Mouse (Mus musculus) embryonic facial prominence, embryonic 14.5 days (tissue): Measurements from ENCODE around the gene Psme2b. TPM values are rescaled to one million over a fixed set of nuclear protein-coding genes. Genes with fewer than 3 reads are reported as not detected.

ENCODE experiments used
- polyA plus RNA-seq: library from polyadenylated mRNA; unstranded; fragments of >200 nt; fragmentation: Nextera tagmentation; extraction: Ambion mirVana; gene quantifications from 2 replicates; pipeline ENCODE4 v1.2.1, GENCODE M21; 2014

Gene Psme2b
- polyA plus RNA-seq, 1 experiment from 2014 or later: 3.4 TPM

Other genes with a start within 250 kb of the Psme2b start
- gene Rack1, start 145.9 kb downstream of the Psme2b start, polyA plus RNA-seq: 912 and 926 TPM in 2 replicates
- gene Trim41, start 128.8 kb downstream of the Psme2b start, polyA plus RNA-seq: 5.2 and 5.3 TPM in 2 replicates
- 1.3 TPM in 2 replicates for gene Trim7, start 120.0 kb downstream of the Psme2b start, polyA plus RNA-seq
- gene Gm12184, start 119.5 kb downstream of the Psme2b start, polyA plus RNA-seq: 3.4 and 4.6 TPM in 2 replicates
- 6.9 and 7.6 TPM in 2 replicates for gene Irgm1, start 74.5 kb downstream of the Psme2b start, polyA plus RNA-seq
- 0.36 and 0.56 TPM in 2 replicates for gene Gm5431, start 44.0 kb downstream of the Psme2b start, polyA plus RNA-seq
- 0.08 TPM in 1 of 2 replicates, not detected in the other for gene Olfr56, start 32.7 kb upstream of the Psme2b start, polyA plus RNA-seq
- gene 9930111J21Rik1, start 33.2 kb upstream of the Psme2b start, polyA plus RNA-seq: 0.39 and 0.51 TPM in 2 replicates
- not detected in 2 replicates for gene Gm12185, start 46.0 kb upstream of the Psme2b start, polyA plus RNA-seq
- gene Tgtp1, start 48.0 kb upstream of the Psme2b start, polyA plus RNA-seq: 0.81 TPM in 1 of 2 replicates, not detected in the other
- 0.59 and 0.81 TPM in 2 replicates for gene 9930111J21Rik2, start 105.1 kb upstream of the Psme2b start, polyA plus RNA-seq
- gene Tgtp2, start 118.0 kb upstream of the Psme2b start, polyA plus RNA-seq: 0.11 and 0.28 TPM in 2 replicates
- 1.8 and 2.4 TPM in 2 replicates for gene Ifi47, start 130.4 kb upstream of the Psme2b start, polyA plus RNA-seq
- gene Olfr1396, start 168.7 kb upstream of the Psme2b start, polyA plus RNA-seq: 0.08 and 0.46 TPM in 2 replicates
- gene Olfr1395, start 196.1 kb upstream of the Psme2b start, polyA plus RNA-seq: 0.10 and 0.35 TPM in 2 replicates
- gene Olfr1394, start 208.2 kb upstream of the Psme2b start, polyA plus RNA-seq: not detected in 2 replicates
- 1.5 and 2.3 TPM in 2 replicates for gene Btnl9, start 241.0 kb upstream of the Psme2b start, polyA plus RNA-seq